Mouse (Mus musculus) intestine, embryonic 15.5 days (tissue): ENCODE measurements around the gene Dlg2. TPM values are rescaled to one million over a fixed set of nuclear protein-coding genes. Genes with fewer than 3 reads are reported as not detected.

ENCODE experiments used
- ATAC-seq: fragments of 200-750 bp; cut with Nextera tagmentation; 2 replicates; pipeline ENCODE4 v1.8.0; 2017; ENCODE audit warnings: moderate TSS enrichment, moderate library complexity
- H3K27ac ChIP-seq: fragments of 300-500 bp; sonication (generic); 2 replicates; pipeline ENCODE4 v1.5.1; 2015; ENCODE audit warnings: mild to moderate bottlenecking, inconsistent platforms
- H3K27me3 ChIP-seq: fragments of 300-500 bp; sonication (generic); replicated peaks from 2 replicates; pipeline ENCODE4 v1.6.1; 2015; ENCODE audit warnings: inconsistent platforms
- H3K36me3 ChIP-seq: fragments of 300-500 bp; sonication (generic); 2 replicates; pipeline ENCODE4 v1.6.1; 2015; ENCODE audit warnings: inconsistent platforms
- H3K4me1 ChIP-seq: fragments of 300-500 bp; sonication (generic); replicated peaks from 2 replicates; pipeline ENCODE4 v1.6.1; 2015; ENCODE audit warnings: inconsistent platforms
- H3K4me2 ChIP-seq: fragments of 300-500 bp; sonication (generic); replicated peaks from 2 replicates; pipeline ENCODE4 v1.6.1; 2015; ENCODE audit warnings: mild to moderate bottlenecking, inconsistent platforms
- H3K4me3 ChIP-seq: fragments of 300-500 bp; sonication (generic); replicated peaks from 2 replicates; pipeline ENCODE4 v1.5.1; 2015; ENCODE audit warnings: inconsistent platforms
- H3K9ac ChIP-seq: fragments of 300-500 bp; sonication (generic); 2 replicates; pipeline ENCODE4 v1.6.1; 2015; ENCODE audit warnings: inconsistent platforms
- H3K9me3 ChIP-seq: fragments of 300-500 bp; sonication (generic); 2 replicates; pipeline ENCODE4 v1.6.1; 2016; ENCODE audit warnings: inconsistent platforms
- WGBS: fragments of 180-500 bp; shearing (Covaris S2); methylation state at CpG from one replicate; pipeline ENCODE4 v1.1.7; 2015; 5-methylcytosine and 5-hydroxymethylcytosine counted together
- polyA plus RNA-seq: library from polyadenylated mRNA; unstranded; fragments of >200 nt; fragmentation: Nextera tagmentation; extraction: Ambion mirVana; gene quantifications from 2 replicates; pipeline ENCODE4 v1.2.1, GENCODE M21; 2015

Dlg2 gene
- polyA plus RNA-seq, 1 experiment from 2014 or later: 4.8 TPM

DNA sequence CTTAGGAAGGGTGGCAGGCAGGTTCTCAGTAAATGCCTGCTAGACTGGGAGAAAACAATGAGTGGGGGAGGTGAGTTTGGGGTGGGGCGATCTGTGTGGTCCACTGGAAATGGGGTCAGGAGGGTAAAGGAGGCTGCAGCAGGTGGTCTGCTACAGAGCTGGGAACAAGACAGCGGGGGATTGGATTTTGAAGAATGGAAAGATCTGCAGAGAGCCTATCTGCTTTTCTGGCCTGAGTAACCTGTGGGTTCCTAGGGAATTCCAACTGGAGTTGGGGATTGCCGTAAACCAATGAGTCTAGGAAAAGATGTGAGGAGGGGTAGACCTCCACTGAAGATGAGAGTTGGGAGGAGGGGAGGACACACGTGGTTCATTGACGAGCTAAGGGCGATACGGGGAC, 92.7 kb downstream of the Dlg2 start:
- Histone ChIP-seq H3K36me3 (no peaks in the 10 kb centered on the region), H3K9me3 (no peaks in the 10 kb centered on the region), H3K27ac (no peak overlapping the region), H3K9ac (no peak overlapping the region), H3K4me2 (no peak overlapping the region), H3K27me3 (no peaks in the 10 kb centered on the region), H3K4me1 (no peaks in the 10 kb centered on the region), H3K4me3 (no peak overlapping the region)
- no peak for ATAC-seq
- WGBS: 36% methylated on average over 7 of the region's 7 CpGs

DNA sequence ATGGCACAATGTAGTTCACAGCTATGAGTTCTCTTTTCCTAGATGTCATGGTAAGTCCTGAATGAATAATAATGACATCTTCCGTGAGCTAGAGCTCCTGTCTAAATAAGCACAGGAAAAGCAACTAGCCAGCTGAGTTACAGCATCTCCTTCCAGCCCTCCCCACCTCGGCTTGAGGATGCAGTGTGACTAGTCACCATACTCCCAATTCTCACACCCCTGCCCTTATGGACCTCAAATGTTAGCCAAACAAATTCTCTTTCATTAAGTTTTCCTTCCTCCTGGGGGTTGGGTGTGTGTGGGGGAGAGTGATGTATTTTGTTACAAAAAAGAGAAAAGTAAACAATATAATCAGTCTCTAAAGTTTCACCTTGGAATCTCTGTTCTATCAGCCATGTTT, 111.3 kb downstream of the Dlg2 start:
- Histone ChIP-seq H3K4me3 (no peak overlapping the region), H3K9me3 (no peaks in the 10 kb centered on the region), H3K36me3 (no peaks in the 10 kb centered on the region), H3K4me1 (no peaks in the 10 kb centered on the region), H3K27ac (no peak overlapping the region), H3K9ac (no peak overlapping the region), H3K27me3 (no peaks in the 10 kb centered on the region), H3K4me2 (no peak overlapping the region)
- ATAC-seq: no peak
- 48% methylated on average over 2 of the region's 2 CpGs for WGBS

DNA sequence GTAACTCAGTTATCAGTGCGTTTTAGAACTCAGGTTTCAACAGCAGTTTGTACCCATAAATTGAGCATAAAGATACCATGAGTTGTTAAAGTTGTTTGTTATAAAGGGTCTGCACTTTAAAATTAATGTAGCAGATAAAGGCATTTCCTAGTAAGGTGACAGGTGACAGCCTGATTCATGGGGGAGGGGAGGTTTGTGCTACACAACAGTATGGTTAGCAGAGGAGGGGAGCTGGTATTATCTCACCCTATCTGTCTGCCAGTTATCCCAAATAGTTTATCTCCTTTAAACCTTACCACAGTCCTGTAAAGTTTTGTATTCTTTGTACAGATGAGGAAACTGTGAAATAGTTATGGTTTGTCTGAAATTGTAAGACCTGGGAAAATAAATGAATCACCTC, 111.8 kb downstream of the Dlg2 start:
- Histone ChIP-seq H3K4me3 (no peak overlapping the region), H3K27ac (no peak overlapping the region), H3K4me1 (no peaks in the 10 kb centered on the region), H3K27me3 (no peaks in the 10 kb centered on the region), H3K36me3 (no peaks in the 10 kb centered on the region), H3K9me3 (no peaks in the 10 kb centered on the region), H3K4me2 (no peak overlapping the region), H3K9ac (no peak overlapping the region)
- no peak for ATAC-seq
- WGBS: 73% methylated on average over 1 of the region's 1 CpGs

GRCm38 (mm10) chr7:90609764-90610163, 133.3 kb downstream of the Dlg2 start:
- no peaks in the 10 kb centered on the region for H3K9me3 ChIP-seq
- WGBS: 48% methylated on average over 2 of the region's 2 CpGs
- H3K9ac ChIP-seq: no peak overlapping the region
- no peaks in the 10 kb centered on the region for H3K36me3 ChIP-seq
- H3K4me2 ChIP-seq: no peak overlapping the region
- no peak for ATAC-seq
- no peaks in the 10 kb centered on the region for H3K4me1 ChIP-seq
- no peak overlapping the region for H3K27ac ChIP-seq
- no peak overlapping the region for H3K4me3 ChIP-seq
- H3K27me3 ChIP-seq: no peaks in the 10 kb centered on the region

DNA sequence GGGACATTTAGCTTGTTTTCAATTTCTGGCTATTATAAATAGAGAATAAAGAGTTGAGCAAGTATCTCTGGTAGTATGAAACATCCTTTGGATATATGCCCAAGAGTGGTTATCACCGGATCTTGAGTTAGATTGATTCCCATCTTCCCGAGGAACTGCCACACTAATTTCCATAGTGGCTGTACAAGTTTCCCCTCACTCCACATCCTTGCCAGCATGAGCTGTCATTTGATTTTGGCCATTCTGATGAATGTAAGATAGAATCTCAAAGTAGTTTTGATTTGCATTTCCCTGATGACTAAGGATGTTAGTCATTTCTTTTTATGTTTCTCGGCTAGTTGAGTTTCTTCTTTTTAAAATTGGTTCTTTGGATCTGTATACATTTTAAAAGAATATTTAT, 154.1 kb downstream of the Dlg2 start:
- Histone ChIP-seq H3K27ac (no peak overlapping the region), H3K27me3 (no peaks in the 10 kb centered on the region), H3K4me2 (no peak overlapping the region), H3K9ac (no peak overlapping the region), H3K36me3 (no peaks in the 10 kb centered on the region), H3K4me3 (no peak overlapping the region), H3K4me1 (no peaks in the 10 kb centered on the region), H3K9me3 (no peaks in the 10 kb centered on the region)
- 81% methylated on average over 3 of the region's 3 CpGs for WGBS
- ATAC-seq: no peak

GRCm38 (mm10) chr7:90649512-90649911, 173.0 kb downstream of the Dlg2 start:
- 90% methylated on average over 1 of the region's 1 CpGs for WGBS
- Histone ChIP-seq H3K4me2 (no peak overlapping the region), H3K27ac (no peak overlapping the region), H3K27me3 (no peaks in the 10 kb centered on the region), H3K4me3 (no peak overlapping the region), H3K4me1 (no peaks in the 10 kb centered on the region), H3K36me3 (no peaks in the 10 kb centered on the region), H3K9me3 (no peaks in the 10 kb centered on the region), H3K9ac (no peak overlapping the region)
- ATAC-seq: no peak

- H3K4me1 ChIP-seq: no peaks in the 10 kb centered on the region
- no peak overlapping the region for H3K4me2 ChIP-seq
- ATAC-seq: no peak
- H3K36me3 ChIP-seq: no peaks in the 10 kb centered on the region
- H3K27ac ChIP-seq: no peak overlapping the region
- 59% methylated on average over 6 of the region's 6 CpGs for WGBS
- H3K27me3 ChIP-seq: no peaks in the 10 kb centered on the region
- no peak overlapping the region for H3K9ac ChIP-seq
- no peaks in the 10 kb centered on the region for H3K9me3 ChIP-seq
- H3K4me3 ChIP-seq: no peak overlapping the region
Observed at GRCm38 (mm10) chr7:90651128-90651527, 174.7 kb downstream of the Dlg2 start.

DNA sequence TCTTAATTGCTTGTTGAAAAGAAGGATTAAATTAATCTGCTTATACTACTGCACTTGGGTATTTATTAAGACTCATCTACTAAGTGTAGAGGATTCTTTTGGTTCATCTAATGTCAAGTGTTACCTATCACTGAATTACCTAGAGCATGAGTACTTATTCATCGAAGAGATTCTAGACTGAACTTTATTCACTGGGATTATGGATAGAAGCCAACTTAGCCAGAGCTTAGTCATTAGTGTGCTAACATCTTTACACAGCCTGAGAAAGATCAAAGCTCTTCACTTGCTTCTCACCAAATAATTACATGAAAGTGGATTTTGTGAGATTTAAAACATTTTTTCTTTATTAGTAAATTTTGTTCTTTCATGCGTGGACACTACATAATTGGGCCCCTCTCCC, 175.1 kb downstream of the Dlg2 start:
- Histone ChIP-seq H3K9ac (no peak overlapping the region), H3K4me1 (no peaks in the 10 kb centered on the region), H3K9me3 (no peaks in the 10 kb centered on the region), H3K4me3 (no peak overlapping the region), H3K36me3 (no peaks in the 10 kb centered on the region), H3K27me3 (no peaks in the 10 kb centered on the region), H3K27ac (no peak overlapping the region), H3K4me2 (no peak overlapping the region)
- no peak for ATAC-seq
- WGBS: 88% methylated on average over 2 of the region's 2 CpGs

DNA sequence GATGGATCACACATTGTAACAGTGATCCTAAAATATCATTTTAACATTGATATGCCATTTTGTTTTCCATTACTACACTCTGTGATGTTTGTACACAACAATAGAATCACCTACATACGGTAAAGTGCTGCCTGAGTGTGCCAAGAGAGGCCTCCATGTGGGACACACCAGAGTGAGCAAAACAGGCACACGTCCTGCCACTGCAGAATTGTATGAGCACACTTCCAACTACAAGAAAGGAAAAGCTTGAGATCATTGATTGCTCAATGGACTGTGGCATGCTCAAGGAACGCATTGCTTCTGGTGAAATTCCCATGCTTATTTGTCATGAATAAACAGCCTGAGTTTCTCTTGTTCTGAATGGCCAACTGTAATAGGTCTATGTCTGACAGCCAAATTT, 182.1 kb downstream of the Dlg2 start:
- H3K9me3 ChIP-seq: no peaks in the 10 kb centered on the region
- H3K27ac ChIP-seq: no peak overlapping the region
- no peaks in the 10 kb centered on the region for H3K27me3 ChIP-seq
- H3K4me2 ChIP-seq: no peak overlapping the region
- H3K4me3 ChIP-seq: no peak overlapping the region
- ATAC-seq: no peak
- H3K4me1 ChIP-seq: no peaks in the 10 kb centered on the region
- H3K9ac ChIP-seq: no peak overlapping the region
- WGBS: 74% methylated on average over 3 of the region's 3 CpGs
- no peaks in the 10 kb centered on the region for H3K36me3 ChIP-seq

GRCm38 (mm10) chr7:90694050-90694449, 217.6 kb downstream of the Dlg2 start:
- H3K4me3 ChIP-seq: no peak overlapping the region
- H3K27ac ChIP-seq: no peak overlapping the region
- no peak overlapping the region for H3K9ac ChIP-seq
- ATAC-seq: no peak
- H3K36me3 ChIP-seq: no peaks in the 10 kb centered on the region
- H3K4me2 ChIP-seq: no peak overlapping the region
- no peaks in the 10 kb centered on the region for H3K4me1 ChIP-seq
- no peaks in the 10 kb centered on the region for H3K9me3 ChIP-seq
- no peaks in the 10 kb centered on the region for H3K27me3 ChIP-seq

- no peak overlapping the region for H3K4me3 ChIP-seq
- no peaks in the 10 kb centered on the region for H3K4me1 ChIP-seq
- WGBS: 79% methylated on average over 7 of the region's 7 CpGs
- no peaks in the 10 kb centered on the region for H3K36me3 ChIP-seq
- H3K9ac ChIP-seq: no peak overlapping the region
- H3K4me2 ChIP-seq: no peak overlapping the region
- no peaks in the 10 kb centered on the region for H3K27me3 ChIP-seq
- H3K9me3 ChIP-seq: no peaks in the 10 kb centered on the region
- no peak for ATAC-seq
- no peak overlapping the region for H3K27ac ChIP-seq
Observed at GRCm38 (mm10) chr7:90696181-90696950, 219.9 kb downstream of the Dlg2 start.

DNA sequence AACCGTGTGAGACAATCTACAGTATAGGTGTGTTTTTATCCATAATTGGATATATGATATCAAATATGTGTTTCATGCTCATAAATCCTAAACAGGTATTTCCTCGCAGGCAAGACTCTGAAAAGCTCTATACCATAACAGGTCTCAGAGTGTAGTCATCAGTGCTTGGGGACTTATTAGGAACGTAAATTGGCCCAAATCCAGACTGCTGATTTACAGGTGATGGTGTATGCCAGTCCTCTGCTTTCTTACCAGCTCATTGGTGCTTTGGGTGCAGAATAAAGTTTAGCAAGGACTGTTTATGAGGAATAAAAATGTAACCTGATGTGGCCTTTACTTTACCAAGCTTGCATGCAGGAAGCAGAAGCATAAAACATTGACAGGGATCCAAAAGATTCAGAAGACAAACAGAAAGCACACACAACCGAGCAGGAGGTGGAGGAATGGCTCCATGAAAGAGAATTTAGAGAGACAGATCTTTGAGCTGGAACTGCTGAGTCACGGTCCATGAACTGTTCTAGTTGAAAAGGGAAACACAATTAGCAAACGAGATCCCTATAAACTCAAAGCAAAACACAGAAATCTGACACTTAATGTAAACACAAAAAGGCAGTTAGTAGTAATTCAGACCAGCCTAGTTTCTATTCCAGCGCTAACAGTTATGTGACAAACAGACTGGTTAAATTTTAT, 226.8 kb downstream of the Dlg2 start:
- Histone ChIP-seq H3K4me2 (no peak overlapping the region), H3K4me3 (no peak overlapping the region), H3K4me1 (no peaks in the 10 kb centered on the region), H3K9ac (no peak overlapping the region), H3K27ac (no peak overlapping the region), H3K27me3 (no peaks in the 10 kb centered on the region), H3K9me3 (no peaks in the 10 kb centered on the region), H3K36me3 (no peaks in the 10 kb centered on the region)
- no peak for ATAC-seq
- WGBS: 54% methylated on average over 7 of the region's 7 CpGs

- Histone ChIP-seq H3K27ac (no peak overlapping the region), H3K4me1 (no peaks in the 10 kb centered on the region), H3K27me3 (no peaks in the 10 kb centered on the region), H3K4me2 (no peak overlapping the region), H3K36me3 (no peaks in the 10 kb centered on the region), H3K9ac (no peak overlapping the region), H3K4me3 (no peak overlapping the region), H3K9me3 (no peaks in the 10 kb centered on the region)
- WGBS: 50% methylated on average over 1 of the region's 1 CpGs
- ATAC-seq: no peak
Observed at GRCm38 (mm10) chr7:90703951-90704350, 227.5 kb downstream of the Dlg2 start.
